Mouse (Mus musculus) heart, postnatal 25 days (tissue): Measurements from ENCODE around the gene Rab11a. TPM values are rescaled to one million over a fixed set of nuclear protein-coding genes. Genes with fewer than 3 reads are reported as not detected.

ENCODE experiments used
- DNase-seq: peaks from one replicate; pipeline ENCODE4 v3.0.0; 2022; ENCODE audit warnings: low spot score
- intact Hi-C: fragments of 180-260 bp; cut with DNase I; formaldehyde crosslinking; loops from one replicate; pipeline ENCODE4 v1.15.1; 2025
- total RNA-seq, 2 experiments: library from RNA; stranded (reverse); gene quantifications; 2 replicates each; pipeline ENCODE4 v1.2.3; 2021

Rab11a gene
- 100 to 1,000 TPM; 170 to 191 TPM for total RNA-seq

- peak; percentile 91 for DNase-seq
Measured at GRCm38 (mm10) chr9:64737406-64738201, at the start of gene Rab11a. TSS of gene Rab11a (minus strand) at chr9:64737758.

GRCm38 (mm10) chr9:64786216-64786905 is 48.8 kb upstream of the Rab11a start:
- intact Hi-C loops, result no loop called here
- no peak for DNase-seq

More at GRCm38 (mm10) chr9:64737406-64738201, at the start of gene Rab11a:
- intact Hi-C loops, result loop anchor here (5.0 kb wide), 1 partner anchor 75 kb away; the partner anchor contains the start of gene Dennd4a

GRCm38 (mm10) chr9:64784841-64785240 is 47.3 kb upstream of the Rab11a start:
- no peak for DNase-seq

GRCm38 (mm10) chr9:64783511-64783910 is 46.0 kb upstream of the Rab11a start:
- intact Hi-C loops, result loop anchor here (5.0 kb wide), 1 partner anchor 79 kb away; no protein-coding TSS in a partner anchor
- DNase-seq, result no peak

More at GRCm38 (mm10) chr9:64784841-64785240, 47.3 kb upstream of the Rab11a start:
- intact Hi-C loops, result loop anchor here (5.0 kb wide), 1 partner anchor 77 kb away; no protein-coding TSS in a partner anchor

- intact Hi-C loops, result loop anchor here (2.0 to 5.0 kb wide), 5 partner anchors 33 to 181 kb away; partner anchors contain the start of genes Dennd4a and Ints14
- DNase-seq, result no peak
Measured at GRCm38 (mm10) chr9:64779628-64780027, 42.1 kb upstream of the Rab11a start.

- intact Hi-C loops, result loop anchor here (2.0 to 5.0 kb wide), 4 partner anchors 34 to 183 kb away; partner anchors contain the start of genes Dennd4a and Ints14
Measured at GRCm38 (mm10) chr9:64778151-64778550, 40.6 kb upstream of the Rab11a start.

GRCm38 (mm10) chr9:64777441-64777987 is 40.0 kb upstream of the Rab11a start:
- intact Hi-C loops, result loop anchor here (5.0 kb wide), 1 partner anchor 35 kb away; the partner anchor contains the start of gene Dennd4a
- no peak for DNase-seq

More at GRCm38 (mm10) chr9:64778151-64778550, 40.6 kb upstream of the Rab11a start:
- no peak for DNase-seq

GRCm38 (mm10) chr9:64775491-64775890 is 37.9 kb upstream of the Rab11a start:
- intact Hi-C loops, result loop anchor here (5.0 kb wide), 1 partner anchor 37 kb away; the partner anchor contains the start of gene Dennd4a
- DNase-seq, result no peak

- DNase-seq, result no peak
- intact Hi-C loops, result loop anchor here (5.0 kb wide), 1 partner anchor 37 kb away; the partner anchor contains the start of gene Dennd4a
Measured at GRCm38 (mm10) chr9:64774883-64775282, 37.3 kb upstream of the Rab11a start.

- intact Hi-C loops, result no loop called here
- DNase-seq, result peak; percentile 31
Measured at GRCm38 (mm10) chr9:64774411-64774811, 36.9 kb upstream of the Rab11a start.

GRCm38 (mm10) chr9:64773936-64774335 is 36.4 kb upstream of the Rab11a start:
- intact Hi-C loops, result no loop called here
- DNase-seq, result no peak

GRCm38 (mm10) chr9:64773254-64773653 is 35.7 kb upstream of the Rab11a start:
- intact Hi-C loops, result no loop called here
- no peak for DNase-seq

GRCm38 (mm10) chr9:64771236-64771635 is 33.7 kb upstream of the Rab11a start:
- DNase-seq, result peak; percentile 43
- intact Hi-C loops, result no loop called here

- no peak for DNase-seq
- intact Hi-C loops, result no loop called here
Measured at GRCm38 (mm10) chr9:64770411-64770849, 32.9 kb upstream of the Rab11a start.

- intact Hi-C loops, result no loop called here
- DNase-seq, result no peak
Measured at GRCm38 (mm10) chr9:64769911-64770310, 32.4 kb upstream of the Rab11a start.

- no peak for DNase-seq
- intact Hi-C loops, result no loop called here
Measured at GRCm38 (mm10) chr9:64769066-64769695, 31.6 kb upstream of the Rab11a start.

GRCm38 (mm10) chr9:64767796-64768195 is 30.2 kb upstream of the Rab11a start:
- intact Hi-C loops, result no loop called here
- no peak for DNase-seq

GRCm38 (mm10) chr9:64766136-64766535 is 28.6 kb upstream of the Rab11a start:
- intact Hi-C loops, result no loop called here
- no peak for DNase-seq

GRCm38 (mm10) chr9:64764824-64765223 is 27.3 kb upstream of the Rab11a start:
- intact Hi-C loops, result no loop called here

GRCm38 (mm10) chr9:64758052-64758451 is 20.5 kb upstream of the Rab11a start:
- no peak for DNase-seq
- intact Hi-C loops, result no loop called here

More at GRCm38 (mm10) chr9:64764824-64765223, 27.3 kb upstream of the Rab11a start:
- no peak for DNase-seq
